Mouse (Mus musculus) midbrain, embryonic 12.5 days (tissue): Measurements from ENCODE around the gene Hs3st5. TPM values are rescaled to one million over a fixed set of nuclear protein-coding genes. Genes with fewer than 3 reads are reported as not detected.

ENCODE experiments used
- ATAC-seq: fragments of 200-750 bp; cut with Nextera tagmentation; 2 replicates; pipeline ENCODE4 v1.8.0; 2017; ENCODE audit warnings: low read depth, moderate TSS enrichment, moderate library complexity; ENCODE audit not compliant: low FRiP score
- H3K27ac ChIP-seq: fragments of 300-500 bp; sonication (generic); replicated peaks from 2 replicates; pipeline ENCODE4 v1.5.1; 2016; ENCODE audit warnings: mild to moderate bottlenecking
- H3K27me3 ChIP-seq: fragments of 300-500 bp; sonication (generic); 2 replicates; pipeline ENCODE4 v1.6.1; 2016; ENCODE audit warnings: mild to moderate bottlenecking
- H3K36me3 ChIP-seq: fragments of 300-500 bp; sonication (generic); 2 replicates; pipeline ENCODE4 v1.6.1; 2016
- H3K4me1 ChIP-seq: fragments of 300-500 bp; sonication (generic); 2 replicates; pipeline ENCODE4 v1.6.1; 2016
- H3K4me2 ChIP-seq: fragments of 300-500 bp; sonication (generic); replicated peaks from 2 replicates; pipeline ENCODE4 v1.6.1; 2016; ENCODE audit warnings: mild to moderate bottlenecking, moderate library complexity
- H3K4me3 ChIP-seq: fragments of 300-500 bp; sonication (generic); 2 replicates; pipeline ENCODE4 v1.5.1; 2016; ENCODE audit warnings: mild to moderate bottlenecking
- H3K9ac ChIP-seq: fragments of 300-500 bp; sonication (generic); replicated peaks from 2 replicates; pipeline ENCODE4 v1.6.1; 2016; ENCODE audit warnings: mild to moderate bottlenecking, moderate library complexity
- H3K9me3 ChIP-seq: fragments of 300-500 bp; sonication (generic); 2 replicates; pipeline ENCODE4 v1.6.1; 2016; ENCODE audit warnings: mild to moderate bottlenecking
- WGBS: fragments of 180-500 bp; shearing (Covaris S2); methylation state at CpG from one replicate; pipeline ENCODE4 v1.1.7; 2016; 5-methylcytosine and 5-hydroxymethylcytosine counted together
- polyA plus RNA-seq: library from polyadenylated mRNA; unstranded; fragments of >200 nt; fragmentation: Nextera tagmentation; extraction: Ambion mirVana; gene quantifications from 2 replicates; pipeline ENCODE4 v1.2.1, GENCODE M21; 2016

Gene Hs3st5
- polyA plus RNA-seq, 1 experiment from 2014 or later = 7.6 TPM

GRCm38 (mm10) chr10:36750021-36750420 lies 243.4 kb downstream of the Hs3st5 start:
- no peaks in the 10 kb centered on the region for H3K36me3 ChIP-seq
- H3K9ac ChIP-seq = no peak overlapping the region
- H3K4me2 ChIP-seq = no peak overlapping the region
- no peaks in the 10 kb centered on the region for H3K27me3 ChIP-seq
- H3K9me3 ChIP-seq = no peaks in the 10 kb centered on the region
- H3K27ac ChIP-seq = no peak overlapping the region
- no peak overlapping the region for H3K4me3 ChIP-seq
- WGBS = 63% methylated on average over 1 of the region's 1 CpGs
- ATAC-seq = peak; percentile 54; the same call in 1 of the 2 replicates
- no peaks in the 10 kb centered on the region for H3K4me1 ChIP-seq

GRCm38 (mm10) chr10:36754471-36754870 lies 247.9 kb downstream of the Hs3st5 start:
- WGBS = 64% methylated on average over 1 of the region's 1 CpGs
- H3K4me2 ChIP-seq = no peak overlapping the region
- no peak for ATAC-seq
- H3K36me3 ChIP-seq = no peaks in the 10 kb centered on the region
- no peaks in the 10 kb centered on the region for H3K27me3 ChIP-seq
- no peaks in the 10 kb centered on the region for H3K9me3 ChIP-seq
- no peaks in the 10 kb centered on the region for H3K4me1 ChIP-seq
- H3K9ac ChIP-seq = no peak overlapping the region
- H3K27ac ChIP-seq = no peak overlapping the region
- H3K4me3 ChIP-seq = no peak overlapping the region

- H3K36me3 ChIP-seq = no peaks in the 10 kb centered on the region
- H3K27ac ChIP-seq = no peak overlapping the region
- no peak overlapping the region for H3K4me3 ChIP-seq
- no peak overlapping the region for H3K9ac ChIP-seq
- H3K27me3 ChIP-seq = no peaks in the 10 kb centered on the region
- no peaks in the 10 kb centered on the region for H3K9me3 ChIP-seq
- ATAC-seq = no peak
- H3K4me1 ChIP-seq = no peaks in the 10 kb centered on the region
- H3K4me2 ChIP-seq = no peak overlapping the region
These were observed 267.0 kb downstream of the Hs3st5 start for GRCm38 (mm10) chr10:36773595-36773994.

GRCm38 (mm10) chr10:36774898-36775297 lies 268.3 kb downstream of the Hs3st5 start:
- no peak for ATAC-seq
- 90% methylated on average over 6 of the region's 6 CpGs for WGBS

GRCm38 (mm10) chr10:36781641-36782040 lies 275.0 kb downstream of the Hs3st5 start:
- Histone ChIP-seq H3K4me1 (no peaks in the 10 kb centered on the region), H3K9ac (no peak overlapping the region), H3K27me3 (no peaks in the 10 kb centered on the region), H3K27ac (no peak overlapping the region), H3K36me3 (no peaks in the 10 kb centered on the region), H3K4me2 (no peak overlapping the region), H3K9me3 (no peaks in the 10 kb centered on the region), H3K4me3 (no peak overlapping the region)
- no peak for ATAC-seq
- 55% methylated on average over 1 of the region's 1 CpGs for WGBS

More at GRCm38 (mm10) chr10:36774898-36775297, 268.3 kb downstream of the Hs3st5 start:
- no peaks in the 10 kb centered on the region for H3K4me1 ChIP-seq
- no peak overlapping the region for H3K4me2 ChIP-seq
- no peak overlapping the region for H3K27ac ChIP-seq
- H3K36me3 ChIP-seq = no peaks in the 10 kb centered on the region
- no peak overlapping the region for H3K9ac ChIP-seq
- H3K27me3 ChIP-seq = no peaks in the 10 kb centered on the region
- no peaks in the 10 kb centered on the region for H3K9me3 ChIP-seq
- H3K4me3 ChIP-seq = no peak overlapping the region

GRCm38 (mm10) chr10:36786970-36787369 lies 280.4 kb downstream of the Hs3st5 start:
- no peak overlapping the region for H3K4me3 ChIP-seq
- no peak overlapping the region for H3K4me2 ChIP-seq
- H3K4me1 ChIP-seq = no peaks in the 10 kb centered on the region
- no peak overlapping the region for H3K9ac ChIP-seq
- no peak for ATAC-seq
- H3K9me3 ChIP-seq = no peaks in the 10 kb centered on the region
- no peaks in the 10 kb centered on the region for H3K36me3 ChIP-seq
- no peak overlapping the region for H3K27ac ChIP-seq
- no peaks in the 10 kb centered on the region for H3K27me3 ChIP-seq
- 89% methylated on average over 7 of the region's 7 CpGs for WGBS

GRCm38 (mm10) chr10:36791771-36792170 lies 285.2 kb downstream of the Hs3st5 start:
- WGBS = 48% methylated on average over 2 of the region's 2 CpGs
- Histone ChIP-seq H3K27me3 (no peaks in the 10 kb centered on the region), H3K9ac (no peak overlapping the region), H3K4me3 (no peak overlapping the region), H3K9me3 (no peaks in the 10 kb centered on the region), H3K4me2 (no peak overlapping the region), H3K4me1 (no peaks in the 10 kb centered on the region), H3K36me3 (no peaks in the 10 kb centered on the region), H3K27ac (no peak overlapping the region)
- peak; percentile 58 for ATAC-seq

GRCm38 (mm10) chr10:36795311-36795710 lies 288.7 kb downstream of the Hs3st5 start:
- Histone ChIP-seq H3K4me3 (no peak overlapping the region), H3K4me2 (no peak overlapping the region), H3K27me3 (no peaks in the 10 kb centered on the region), H3K9me3 (no peaks in the 10 kb centered on the region), H3K9ac (no peak overlapping the region), H3K27ac (no peak overlapping the region), H3K4me1 (no peaks in the 10 kb centered on the region), H3K36me3 (no peaks in the 10 kb centered on the region)
- no peak for ATAC-seq

GRCm38 (mm10) chr10:36800925-36801482 lies 294.4 kb downstream of the Hs3st5 start:
- no peak overlapping the region for H3K4me2 ChIP-seq
- WGBS = 56% methylated on average over 2 of the region's 2 CpGs
- no peaks in the 10 kb centered on the region for H3K9me3 ChIP-seq
- H3K27me3 ChIP-seq = no peaks in the 10 kb centered on the region
- H3K36me3 ChIP-seq = no peaks in the 10 kb centered on the region
- H3K27ac ChIP-seq = 0 out of 2 replicates have a peak overlapping the region, but pooled peaks have one; percentile 46
- peaks cover 6% of the 10 kb centered on the region; the same call in 1 of the 2 replicates for H3K4me1 ChIP-seq
- H3K9ac ChIP-seq = no peak overlapping the region
- no peak overlapping the region for H3K4me3 ChIP-seq
- no peak for ATAC-seq

- peak; percentile 58; the same call in 1 of the 2 replicates for ATAC-seq
- H3K36me3 ChIP-seq = no peaks in the 10 kb centered on the region
- no peak overlapping the region for H3K4me2 ChIP-seq
- H3K4me3 ChIP-seq = no peak overlapping the region
- H3K9me3 ChIP-seq = no peaks in the 10 kb centered on the region
- H3K27me3 ChIP-seq = no peaks in the 10 kb centered on the region
- H3K4me1 ChIP-seq = peaks cover 6% of the 10 kb centered on the region; the same call in 1 of the 2 replicates
- no peak overlapping the region for H3K27ac ChIP-seq
- H3K9ac ChIP-seq = no peak overlapping the region
- 5% methylated on average over 2 of the region's 2 CpGs for WGBS
These were observed 297.1 kb downstream of the Hs3st5 start for GRCm38 (mm10) chr10:36803705-36804104.

- Histone ChIP-seq H3K9me3 (no peaks in the 10 kb centered on the region), H3K4me3 (no peak overlapping the region), H3K9ac (no peak overlapping the region), H3K27ac (no peak overlapping the region), H3K36me3 (no peaks in the 10 kb centered on the region), H3K4me2 (no peak overlapping the region), H3K4me1 (peaks cover 6% of the 10 kb centered on the region; the same call in 1 of the 2 replicates), H3K27me3 (no peaks in the 10 kb centered on the region)
- ATAC-seq = peak; percentile 59; the same call in 1 of the 2 replicates
- 68% methylated on average over 4 of the region's 4 CpGs for WGBS
These were observed 298.7 kb downstream of the Hs3st5 start for GRCm38 (mm10) chr10:36805265-36805664.

GRCm38 (mm10) chr10:36805788-36806187 lies 299.2 kb downstream of the Hs3st5 start:
- H3K9ac ChIP-seq = no peak overlapping the region
- no peaks in the 10 kb centered on the region for H3K36me3 ChIP-seq
- H3K4me1 ChIP-seq = peaks cover 6% of the 10 kb centered on the region; the same call in 1 of the 2 replicates
- H3K27me3 ChIP-seq = no peaks in the 10 kb centered on the region
- H3K4me3 ChIP-seq = no peak overlapping the region
- no peak overlapping the region for H3K27ac ChIP-seq
- WGBS = 78% methylated on average over 5 of the region's 5 CpGs
- ATAC-seq = no peak
- no peaks in the 10 kb centered on the region for H3K9me3 ChIP-seq
- no peak overlapping the region for H3K4me2 ChIP-seq

- ATAC-seq = no peak
- no peaks in the 10 kb centered on the region for H3K36me3 ChIP-seq
- no peaks in the 10 kb centered on the region for H3K9me3 ChIP-seq
- 75% methylated on average over 5 of the region's 5 CpGs for whole genome bisulfite sequencing
- no peak overlapping the region for H3K9ac ChIP-seq
- H3K4me1 ChIP-seq = peaks cover 2% of the 10 kb centered on the region; the same call in 1 of the 2 replicates
- H3K27me3 ChIP-seq = no peaks in the 10 kb centered on the region
- no peak overlapping the region for H3K4me2 ChIP-seq
- H3K27ac ChIP-seq = no peak overlapping the region
- H3K4me3 ChIP-seq = no peak overlapping the region
These were observed 300.4 kb downstream of the Hs3st5 start for GRCm38 (mm10) chr10:36807007-36807406.
